ENCODE assay signal across 19 mouse cellular contexts in genomic region chr13:99898816-99899215, GRCm38 (mm10). TPM values are rescaled to one million over a fixed set of nuclear protein-coding genes. Genes with fewer than 3 reads are reported as not detected.
A peak's percentile ranks its signal among the peaks of the same experiment; 100 is the strongest.
DNase-seq lines count a peak whose midpoint lies in the region; ATAC-seq and TF ChIP-seq lines count a peak whose summit lies in the region.
"Had no signal": no experiment of that assay in that cellular context is flagged by ENCODE, and none has a peak within 500 bp of the region (broad histone marks: within the 10 kb centered on the region; RNA-seq: fewer than 3 reads in every experiment).

No protein-coding gene starts in this region.

- no peak overlapping the region for H3K9ac ChIP-seq in lung, embryonic 14.5 days
- H3K9ac ChIP-seq in neural tube, embryonic 12.5 days = no peak overlapping the region
- H3K9ac ChIP-seq: forebrain, embryonic 15.5 days; heart, embryonic 12.5 days; hindbrain, embryonic 15.5 days had no signal

- H3K4me2 ChIP-seq in lung, embryonic 14.5 days = no peak overlapping the region
- H3K4me2 ChIP-seq in neural tube, embryonic 12.5 days (replicated peaks) = 0 out of 2 replicates have a peak overlapping the region, but pooled peaks have one; percentile 9
- H3K4me2 ChIP-seq: forebrain, embryonic 15.5 days; heart, embryonic 12.5 days; hindbrain, embryonic 15.5 days had no signal

- 32% methylated on average over 14 of the region's 14 CpGs for WGBS in lung, embryonic 14.5 days
- WGBS in neural tube, embryonic 12.5 days = 23% methylated on average over 14 of the region's 14 CpGs

- ATAC-seq in lung, embryonic 14.5 days (ENCODE audit: insufficient read depth) = no peak
- no peak for ATAC-seq in neural tube, embryonic 12.5 days (ENCODE audit: low FRiP score, low read depth)
- ATAC-seq: activated CD4-positive, CD25-positive, alpha-beta regulatory T cell, adult 4 months; forebrain, embryonic 15.5 days; Patski had no signal

- no peak overlapping the region for H3K27ac ChIP-seq in lung, embryonic 14.5 days (ENCODE audit: low read depth)
- H3K27ac ChIP-seq in neural tube, embryonic 12.5 days = no peak overlapping the region
- H3K27ac ChIP-seq: forebrain, embryonic 15.5 days; hindbrain, embryonic 15.5 days had no signal

- H3K36me3 ChIP-seq in lung, embryonic 14.5 days (ENCODE audit: insufficient read depth) = no peaks in the 10 kb centered on the region
- H3K36me3 ChIP-seq in neural tube, embryonic 12.5 days = no peaks in the 10 kb centered on the region
- H3K36me3 ChIP-seq: forebrain, embryonic 15.5 days; heart, embryonic 12.5 days; hindbrain, embryonic 15.5 days had no signal

- no peaks in the 10 kb centered on the region for H3K4me1 ChIP-seq in lung, embryonic 14.5 days (ENCODE audit: insufficient read depth)
- peaks cover 12% of the 10 kb centered on the region for H3K4me1 ChIP-seq in neural tube, embryonic 12.5 days

- H3K27me3 ChIP-seq in lung, embryonic 14.5 days (ENCODE audit: insufficient read depth, low read length) = peaks cover 32% of the 10 kb centered on the region
- H3K27me3 ChIP-seq in neural tube, embryonic 12.5 days (replicated peaks) = peaks cover 31% of the 10 kb centered on the region
- H3K27me3 ChIP-seq: CH12.LX had no signal

- no peaks in the 10 kb centered on the region for H3K9me3 ChIP-seq in lung, embryonic 14.5 days (ENCODE audit: low read depth, low read length)
- H3K9me3 ChIP-seq in neural tube, embryonic 12.5 days = no peaks in the 10 kb centered on the region
- H3K9me3 ChIP-seq: forebrain, embryonic 15.5 days; heart, embryonic 12.5 days; hindbrain, embryonic 15.5 days had no signal

- no peak for TF ChIP-seq CTCF in lung, embryonic 14.5 days (IDR thresholded peaks at IDR 0.05; ENCODE audit: low read depth)

- no peak overlapping the region for H3K4me3 ChIP-seq in lung, embryonic 14.5 days (ENCODE audit: low read depth, low read length)
- no peak overlapping the region for H3K4me3 ChIP-seq in neural tube, embryonic 12.5 days
- H3K4me3 ChIP-seq: forebrain, embryonic 15.5 days; heart, embryonic 12.5 days had no signal

- DNase-seq in heart, adult 11 months = peak; percentile 71
- no peak for DNase-seq in heart, postnatal 4 days
- peak; percentile 10 for DNase-seq in lung, embryonic 14.5 days
- DNase-seq in lung, postnatal 14 days = no peak
- DNase-seq in neural tube, embryonic 10.5 days (ENCODE audit: extremely low spot score, low spot score) = no peak
- DNase-seq: adrenal gland, postnatal 14 days; cerebellum, adult 11-12 months; cerebellum, adult 9-10 months; cerebellum, postnatal 25 days; gastrocnemius, postnatal 10 days had no signal

RNA-seq across cellular contexts. Expression of gene Cartpt, which starts 2.1 kb away (rescaled TPM):
- total RNA-seq in heart, postnatal 4 days (2021) = under 1 TPM; 0.34 to 0.48 TPM
- polyA plus RNA-seq in lung, embryonic 14.5 days (2014; fragmentation: Nextera tagmentation; extraction: Ambion mirVana) = 0.33 and 0.47 TPM in 2 replicates
- 31.3 and 33.4 TPM in 2 replicates for polyA plus RNA-seq in neural tube, embryonic 12.5 days (2016; fragmentation: Nextera tagmentation; extraction: Ambion mirVana)
- total RNA-seq: CH12.LX; gastrocnemius, postnatal 10 days; heart, adult 8-10 months; heart, postnatal 25 days had no signal
- polyA plus RNA-seq: activated CD4-positive, CD25-positive, alpha-beta regulatory T cell, adult 4 months; heart, embryonic 12.5 days; Patski had no signal

Comparison
In these comparisons a context has a peak if more than half of its experiments do, and no peak if none do; other contexts are left out.
1. DNase-seq: peak in heart, adult 11 months (single experiment) and lung, embryonic 14.5 days (single experiment); none in heart, postnatal 4 days (single experiment), lung, postnatal 14 days (single experiment) and neural tube, embryonic 10.5 days (single experiment).
2. RNA of gene Cartpt, which starts 2.1 kb away (polyA plus RNA-seq): 31.3 to 33.4 TPM in neural tube, embryonic 12.5 days; 0.33 to 0.47 TPM in lung, embryonic 14.5 days; every median in the first group is over 10 times any median in the second.